Mouse (Mus musculus): ENCODE measurements at regions not wholly inside any gene's neighbourhood (a gene's known extent, or its start where the extent isn't known, plus 50 kb on each side); places are given as distances from the start of the nearest gene placed in this dataset.

DNA sequence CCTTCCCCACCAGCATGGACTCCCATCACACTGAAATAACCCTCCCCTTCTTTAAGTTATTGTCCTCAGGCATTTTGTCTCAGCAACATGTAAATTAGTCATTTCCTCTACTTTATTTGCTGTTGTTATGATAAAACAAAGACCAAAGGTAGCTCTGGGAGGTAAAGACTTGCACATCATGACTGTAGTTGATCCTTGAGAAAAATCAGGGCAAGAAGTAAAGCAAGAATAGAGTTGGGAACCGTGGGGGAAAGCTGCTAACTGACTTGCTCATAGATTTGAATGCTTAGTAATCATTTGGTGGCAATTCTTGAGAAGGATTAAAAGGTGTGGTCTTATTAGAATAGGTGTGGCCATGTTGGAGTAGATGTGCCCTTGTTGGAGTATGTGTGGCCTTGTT is 473.8 kb upstream of the Nrp1 start:
- no peak for TF ChIP-seq POLR2A (IDR thresholded peaks at IDR 0.05; ENCODE audit: borderline replicate concordance, extremely low read depth, insufficient read depth, insufficient read length, poor library complexity, severe bottlenecking)
- no peak for TF ChIP-seq CTCF (IDR thresholded peaks at IDR 0.05; ENCODE audit: borderline replicate concordance, extremely low read depth, insufficient read depth, insufficient read length)

Data from brain, embryonic 14.5 days (tissue).